17 mouse cellular contexts compared by ENCODE assay signal in genomic region chr11:90284623-90285022, GRCm38 (mm10).
"Had no signal": no experiment of that assay in that cellular context is flagged by ENCODE, and none has a peak within 500 bp of the region (broad histone marks: within the 10 kb centered on the region; RNA-seq: fewer than 3 reads in every experiment).

No protein-coding gene starts in this region.

- H3K9me3 ChIP-seq: lung, embryonic 15.5 days; megakaryocyte, embryonic 14.5 days; midbrain, embryonic 13.5 days; midbrain, embryonic 15.5 days; neural tube, embryonic 12.5 days; stomach, embryonic 15.5 days had no signal

- H3K9ac ChIP-seq: lung, embryonic 15.5 days; midbrain, embryonic 13.5 days; midbrain, embryonic 15.5 days; neural tube, embryonic 12.5 days; stomach, embryonic 15.5 days had no signal

- H3K4me3 ChIP-seq: lung, embryonic 15.5 days; megakaryocyte, embryonic 14.5 days; midbrain, embryonic 13.5 days; midbrain, embryonic 15.5 days; neural tube, embryonic 12.5 days; stomach, embryonic 15.5 days had no signal

- H3K27me3 ChIP-seq: lung, embryonic 15.5 days; megakaryocyte, embryonic 14.5 days; midbrain, embryonic 13.5 days; midbrain, embryonic 15.5 days; neural tube, embryonic 12.5 days; stomach, embryonic 15.5 days had no signal

- DNase-seq: lung, adult 2 months; lung, postnatal 14 days; lung, postnatal 36 days; right cerebral cortex, postnatal 14 days; thymus, adult 2 months; thymus, postnatal 25 days; thymus, postnatal 4 days had no signal

- H3K4me1 ChIP-seq: lung, embryonic 15.5 days; midbrain, embryonic 13.5 days; midbrain, embryonic 15.5 days; neural tube, embryonic 12.5 days; stomach, embryonic 15.5 days had no signal

- H3K27ac ChIP-seq: lung, embryonic 15.5 days; macrophage; midbrain, embryonic 13.5 days; midbrain, embryonic 15.5 days; neural tube, embryonic 12.5 days; stomach, embryonic 15.5 days; stomach, postnatal 0 days had no signal

- H3K4me2 ChIP-seq: lung, embryonic 15.5 days; midbrain, embryonic 11.5 days; midbrain, embryonic 13.5 days; midbrain, embryonic 15.5 days; neural tube, embryonic 12.5 days; stomach, embryonic 15.5 days had no signal

- H3K36me3 ChIP-seq: lung, embryonic 15.5 days; midbrain, embryonic 13.5 days; midbrain, embryonic 15.5 days; neural tube, embryonic 12.5 days; stomach, embryonic 15.5 days had no signal

- ATAC-seq: lung, postnatal 0 days; midbrain, embryonic 13.5 days; midbrain, embryonic 15.5 days had no signal
